Mouse (Mus musculus) brain, embryonic 14.5 days (tissue): ENCODE measurements around the gene Gm20403.

Experiments used
- CTCF ChIP-seq: fragments of 200-500 bp; IDR thresholded peaks from 2 replicates; pipeline ENCODE4 v1.5.1; 2012; ENCODE audit warnings: inconsistent platforms, mild to moderate bottlenecking, moderate library complexity, borderline replicate concordance; ENCODE audit not compliant: insufficient read depth, insufficient read length; ENCODE audit errors: extremely low read depth
- POLR2A ChIP-seq: fragments of 200-500 bp; IDR thresholded peaks from 2 replicates; pipeline ENCODE4 v1.6.1; 2012; ENCODE audit warnings: mild to moderate bottlenecking, inconsistent platforms, borderline replicate concordance; ENCODE audit not compliant: poor library complexity, insufficient read depth, insufficient read length, severe bottlenecking; ENCODE audit errors: extremely low read depth

DNA sequence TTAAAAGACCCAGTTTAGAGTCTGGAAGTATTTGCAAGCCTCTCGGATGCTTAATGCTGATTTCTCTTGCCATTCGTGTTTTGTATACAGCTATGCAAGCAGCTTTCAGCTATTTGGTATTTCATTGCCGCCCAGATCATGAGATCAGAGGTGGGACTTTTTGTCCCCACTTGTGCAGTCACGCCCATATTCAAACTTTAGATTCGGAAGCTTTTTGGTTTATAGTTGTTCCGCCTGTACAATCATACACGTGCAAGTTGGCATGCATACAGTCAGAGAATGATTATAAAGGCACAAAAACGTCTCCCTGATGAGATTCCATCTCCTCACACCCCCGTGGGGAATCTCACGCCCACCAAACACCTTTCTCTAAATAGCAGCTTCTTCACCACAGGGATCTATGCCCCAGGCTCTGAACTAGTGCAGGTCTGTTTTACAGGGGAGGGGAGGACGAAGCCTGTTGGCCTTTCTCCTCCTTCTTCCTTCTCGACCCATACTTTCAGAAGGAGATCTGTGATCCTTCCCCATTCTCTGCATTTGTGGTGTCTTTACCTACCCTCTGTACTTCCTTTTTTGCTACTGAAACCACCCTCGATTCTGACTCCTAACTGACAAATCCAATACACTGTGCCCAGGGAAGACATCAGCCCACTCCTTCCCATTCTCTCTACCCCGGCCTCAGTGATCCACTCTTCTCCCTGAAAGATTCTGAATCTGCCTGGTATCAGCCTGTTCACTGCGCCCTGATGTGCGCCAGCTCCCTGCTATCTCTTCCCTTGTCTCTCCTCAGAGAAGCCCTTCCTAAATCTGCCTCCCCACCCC lies 7.1 kb upstream of the Gm20403 start:
- TF ChIP-seq CTCF (no peak), POLR2A (no peak)
